In the genomic region with DNA sequence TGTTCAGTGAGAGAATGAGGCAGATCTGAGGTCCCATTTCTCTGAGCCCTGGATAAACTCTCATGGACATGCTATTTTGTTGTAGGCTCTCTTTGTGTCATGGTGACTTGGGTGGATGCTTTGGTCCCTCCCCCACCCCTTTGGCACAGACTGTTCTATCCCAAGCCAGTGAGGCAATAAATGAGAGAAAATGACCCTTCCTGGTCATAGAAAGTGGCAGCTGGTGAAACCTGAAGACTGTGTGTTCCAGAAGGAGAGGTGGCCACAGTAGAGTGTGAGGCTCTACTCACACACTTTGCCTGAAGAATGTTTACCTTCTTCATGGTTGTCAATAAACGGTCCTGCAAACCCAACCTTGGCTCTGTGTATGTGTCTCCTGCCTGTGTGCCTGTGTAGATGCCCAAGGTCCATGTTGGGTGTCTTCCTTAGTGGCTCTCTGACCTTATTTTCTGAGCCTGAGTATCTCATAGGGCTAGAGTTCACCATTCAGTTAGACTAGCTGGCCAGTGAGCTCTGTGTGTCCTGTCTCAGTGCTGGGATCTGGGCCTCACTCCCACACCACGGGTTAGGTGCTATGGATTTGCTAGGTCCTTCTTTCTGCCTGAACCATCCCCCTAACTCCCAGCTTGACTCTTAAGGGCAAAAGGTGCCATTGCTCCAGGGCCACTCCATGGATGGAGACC, we compare ENCODE assay signal across 10 mouse cellular contexts.
DNase-seq lines count a peak whose midpoint lies in the region; ATAC-seq and TF ChIP-seq lines count a peak whose summit lies in the region.
"Had no signal": no experiment of that assay in that cellular context is flagged by ENCODE, and none has a peak within 500 bp of the region (broad histone marks: within the 10 kb centered on the region; RNA-seq: fewer than 3 reads in every experiment).

No protein-coding gene starts in this region.

- peak overlapping the region; percentile 37 for H3K4me3 ChIP-seq in heart, embryonic 13.5 days
- no peak overlapping the region for H3K4me3 ChIP-seq in embryonic facial prominence, embryonic 11.5 days (ENCODE audit: low read depth, low read length)
- H3K4me3 ChIP-seq in hindbrain, postnatal 0 days (ENCODE audit: low read length) = no peak overlapping the region
- H3K4me3 ChIP-seq in midbrain, embryonic 13.5 days (replicated peaks) = peak overlapping the region; percentile 1; the same call in 1 of the 2 replicates

- no peaks in the 10 kb centered on the region for H3K9me3 ChIP-seq in heart, embryonic 13.5 days
- H3K9me3 ChIP-seq in embryonic facial prominence, embryonic 11.5 days (replicated peaks; ENCODE audit: control insufficient read depth, low read length) = no peaks in the 10 kb centered on the region
- no peaks in the 10 kb centered on the region for H3K9me3 ChIP-seq in hindbrain, postnatal 0 days (ENCODE audit: low read length)
- H3K9me3 ChIP-seq in midbrain, embryonic 13.5 days = no peaks in the 10 kb centered on the region

- peak overlapping the region; percentile 77 for H3K27ac ChIP-seq in heart, embryonic 13.5 days (replicated peaks)
- H3K27ac ChIP-seq in embryonic facial prominence, embryonic 11.5 days (replicated peaks; ENCODE audit: low read depth, low read length) = peak overlapping the region; percentile 70; the same call in 1 of the 2 replicates
- peak overlapping the region; percentile 23; the same call in 1 of the 2 replicates for H3K27ac ChIP-seq in hindbrain, postnatal 0 days
- peak overlapping the region; percentile 69 for H3K27ac ChIP-seq in midbrain, embryonic 13.5 days
- H3K27ac ChIP-seq: macrophage had no signal

- DNase-seq in heart, adult 9 months (ENCODE audit: low spot score in 2 of 2) = no peak
- DNase-seq in embryonic facial prominence, embryonic 11.5 days (ENCODE audit: low spot score) = no peak
- DNase-seq in hindbrain, postnatal 0 days (ENCODE audit: low spot score) = no peak
- no peak for DNase-seq in cerebellum, adult 9-11 months
- DNase-seq in left cerebral cortex, adult 8-10 months (ENCODE audit: low spot score in 2 of 2) = no peak
- no peak for DNase-seq in layer of hippocampus, adult 9-10 months (ENCODE audit: low spot score)

- no peaks in the 10 kb centered on the region for H3K27me3 ChIP-seq in heart, embryonic 13.5 days (replicated peaks)
- no peaks in the 10 kb centered on the region for H3K27me3 ChIP-seq in embryonic facial prominence, embryonic 11.5 days (ENCODE audit: control insufficient read depth, insufficient read depth, low read length)
- 0 out of 2 replicates have a peak, but pooled peaks cover 4% of the 10 kb centered on the region for H3K27me3 ChIP-seq in hindbrain, postnatal 0 days (ENCODE audit: insufficient read depth, low read length)
- H3K27me3 ChIP-seq in midbrain, embryonic 13.5 days = no peaks in the 10 kb centered on the region

- no peak for ATAC-seq in heart, embryonic 13.5 days (ENCODE audit: extremely low read depth, insufficient number of reproducible peaks, low FRiP score, low TSS enrichment)
- ATAC-seq in embryonic facial prominence, embryonic 11.5 days (replicated peaks; ENCODE audit: insufficient number of reproducible peaks, low FRiP score, low TSS enrichment, low read depth) = peak; percentile 58; the same call in 1 of the 2 replicates
- ATAC-seq in hindbrain, postnatal 0 days = 0 out of 2 replicates have a peak, but pooled peaks have one; percentile 10
- peak; percentile 28; the same call in 1 of the 2 replicates for ATAC-seq in midbrain, embryonic 13.5 days
- ATAC-seq: CD4-positive, CD25-positive, alpha-beta regulatory T cell, adult 4 months had no signal

- WGBS in heart, embryonic 13.5 days = 33% methylated on average over 2 of the region's 2 CpGs
- WGBS in embryonic facial prominence, embryonic 11.5 days = 25% methylated on average over 2 of the region's 2 CpGs
- 40% methylated on average over 2 of the region's 2 CpGs for WGBS in hindbrain, postnatal 0 days
- WGBS in midbrain, embryonic 13.5 days = 33% methylated on average over 2 of the region's 2 CpGs

- TF ChIP-seq CTCF in hindbrain, postnatal 0 days (IDR thresholded peaks at IDR 0.05; ENCODE audit: low read depth) = no peak

- H3K9ac ChIP-seq in heart, embryonic 13.5 days = peak overlapping the region; percentile 45
- H3K9ac ChIP-seq in embryonic facial prominence, embryonic 11.5 days (replicated peaks; ENCODE audit: low read length) = no peak overlapping the region
- no peak overlapping the region for H3K9ac ChIP-seq in hindbrain, postnatal 0 days (replicated peaks; ENCODE audit: low read length)
- no peak overlapping the region for H3K9ac ChIP-seq in midbrain, embryonic 13.5 days (replicated peaks)

- no peaks in the 10 kb centered on the region for H3K36me3 ChIP-seq in heart, embryonic 13.5 days
- no peaks in the 10 kb centered on the region for H3K36me3 ChIP-seq in embryonic facial prominence, embryonic 11.5 days (replicated peaks; ENCODE audit: control insufficient read depth, insufficient read depth, low read depth, low read length)
- no peaks in the 10 kb centered on the region for H3K36me3 ChIP-seq in hindbrain, postnatal 0 days (ENCODE audit: insufficient read depth, low read length)
- H3K36me3 ChIP-seq in midbrain, embryonic 13.5 days = no peaks in the 10 kb centered on the region

- peaks cover 86% of the 10 kb centered on the region for H3K4me1 ChIP-seq in heart, embryonic 13.5 days
- H3K4me1 ChIP-seq in embryonic facial prominence, embryonic 11.5 days (ENCODE audit: control insufficient read depth, insufficient read depth, low read length) = peaks cover 5% of the 10 kb centered on the region
- peaks cover 22% of the 10 kb centered on the region for H3K4me1 ChIP-seq in hindbrain, postnatal 0 days (ENCODE audit: insufficient read depth, low read length)
- H3K4me1 ChIP-seq in midbrain, embryonic 13.5 days (replicated peaks) = peaks cover 53% of the 10 kb centered on the region

- H3K4me2 ChIP-seq in heart, embryonic 13.5 days = peak overlapping the region; percentile 66
- peak overlapping the region; percentile 14; the same call in 1 of the 2 replicates for H3K4me2 ChIP-seq in embryonic facial prominence, embryonic 11.5 days (ENCODE audit: low read depth, low read length)
- peak overlapping the region; percentile 33; the same call in 1 of the 2 replicates for H3K4me2 ChIP-seq in hindbrain, postnatal 0 days (ENCODE audit: low read depth, low read length)
- H3K4me2 ChIP-seq in midbrain, embryonic 13.5 days (replicated peaks) = peak overlapping the region; percentile 40

Comparison
In these comparisons a context has a peak if more than half of its experiments do, and no peak if none do; other contexts are left out.
1. H3K27ac ChIP-seq: peak in every context shown above with its lines; median percentile 77 in heart, embryonic 13.5 days; 70 in embryonic facial prominence, embryonic 11.5 days; 69 in midbrain, embryonic 13.5 days; 23 in hindbrain, postnatal 0 days.
2. H3K4me2 ChIP-seq: peak in every context shown above with its lines; median percentile 66 in heart, embryonic 13.5 days; 40 in midbrain, embryonic 13.5 days; 33 in hindbrain, postnatal 0 days; 14 in embryonic facial prominence, embryonic 11.5 days.
3. H3K4me3 ChIP-seq: peak in heart, embryonic 13.5 days (single experiment) and midbrain, embryonic 13.5 days (single experiment); none in embryonic facial prominence, embryonic 11.5 days (single experiment) and hindbrain, postnatal 0 days (single experiment).